Mouse (Mus musculus) midbrain, postnatal 0 days (tissue): ENCODE data around the gene Efnb2. TPM values are rescaled to one million over a fixed set of nuclear protein-coding genes. Genes with fewer than 3 reads are reported as not detected.

Source experiments
- ATAC-seq: fragments of 200-750 bp; cut with Nextera tagmentation; 2 replicates; pipeline ENCODE4 v1.8.0; 2017; ENCODE audit warnings: moderate number of reproducible peaks, mild to moderate bottlenecking, moderate TSS enrichment, moderate library complexity; ENCODE audit not compliant: low FRiP score
- DNase-seq: peaks from one replicate; pipeline ENCODE4 v3.0.0-alpha.2; 2015; ENCODE audit warnings: low spot score
- H3K27ac ChIP-seq: fragments of 300-500 bp; sonication (generic); 2 replicates; pipeline ENCODE4 v1.5.1; 2014; ENCODE audit warnings: low read depth, mild to moderate bottlenecking, low read length, mixed read lengths
- H3K27me3 ChIP-seq: fragments of 300-500 bp; sonication (generic); 2 replicates; pipeline ENCODE4 v1.6.1; 2014; ENCODE audit warnings: low read length, control low read depth, mixed read lengths; ENCODE audit not compliant: insufficient read depth
- H3K36me3 ChIP-seq: fragments of 300-500 bp; sonication (generic); 2 replicates; pipeline ENCODE4 v1.6.1; 2014; ENCODE audit warnings: low read length, control low read depth, mixed read lengths; ENCODE audit not compliant: insufficient read depth
- H3K4me1 ChIP-seq: fragments of 300-500 bp; sonication (generic); 2 replicates; pipeline ENCODE4 v1.6.1; 2014; ENCODE audit warnings: mild to moderate bottlenecking, control low read depth, antibody characterized with exemption, low read length, mixed read lengths; ENCODE audit not compliant: insufficient read depth
- H3K4me2 ChIP-seq: fragments of 300-500 bp; sonication (generic); 2 replicates; pipeline ENCODE4 v1.6.1; 2014; ENCODE audit warnings: low read depth, mild to moderate bottlenecking, low read length, mixed read lengths; ENCODE audit not compliant: poor library complexity, severe bottlenecking
- H3K4me3 ChIP-seq: fragments of 300-500 bp; sonication (generic); 2 replicates; pipeline ENCODE4 v1.5.1; 2014; ENCODE audit warnings: low read depth, mild to moderate bottlenecking, low read length, moderate library complexity
- H3K9ac ChIP-seq: fragments of 300-500 bp; sonication (generic); replicated peaks from 2 replicates; pipeline ENCODE4 v1.6.1; 2014; ENCODE audit warnings: mild to moderate bottlenecking, low read length, moderate library complexity, mixed read lengths; ENCODE audit not compliant: poor library complexity, severe bottlenecking
- H3K9me3 ChIP-seq: fragments of 300-500 bp; sonication (generic); 2 replicates; pipeline ENCODE4 v1.6.1; 2016; ENCODE audit warnings: low read length, control low read depth
- CTCF ChIP-seq: IDR thresholded peaks from 2 replicates; pipeline ENCODE4 v1.5.1; 2016; ENCODE audit warnings: antibody characterized with exemption, mild to moderate bottlenecking
- WGBS: fragments of 180-500 bp; shearing (Covaris S2); extraction: QIAGEN DNeasy Blood & Tissue Kit; methylation state at CpG from one replicate; pipeline ENCODE4 v1.1.7; 2014; 5-methylcytosine and 5-hydroxymethylcytosine counted together
- polyA plus RNA-seq: library from polyadenylated mRNA; unstranded; fragments of >200 nt; fragmentation: Nextera tagmentation; extraction: Ambion mirVana; gene quantifications from 2 replicates; pipeline ENCODE4 v1.2.1, GENCODE M21; 2015
- total RNA-seq: library from RNA; depleted of rRNA; stranded (reverse); fragments of >200 nt; gene quantifications from 2 replicates; pipeline ENCODE4 v1.2.3, GENCODE M21; 2014

Gene Efnb2
- total and polyA plus RNA-seq, 2 experiments from 2014 or later: 6.8 to 20.7 TPM

GRCm38 (mm10) chr8:8593371-8593770 lies 67.7 kb downstream of the Efnb2 start:
- Histone ChIP-seq H3K27me3 (peaks cover 5% of the 10 kb centered on the region; the same call in 1 of the 2 replicates), H3K9ac (no peak overlapping the region), H3K4me1 (no peaks in the 10 kb centered on the region), H3K4me3 (no peak overlapping the region), H3K27ac (no peak overlapping the region), H3K36me3 (no peaks in the 10 kb centered on the region), H3K9me3 (no peaks in the 10 kb centered on the region), H3K4me2 (no peak overlapping the region)
- 97% methylated on average over 6 of the region's 6 CpGs for WGBS
- ATAC-seq (no peak), DNase-seq (no peak)
- no peak for TF ChIP-seq CTCF

DNA sequence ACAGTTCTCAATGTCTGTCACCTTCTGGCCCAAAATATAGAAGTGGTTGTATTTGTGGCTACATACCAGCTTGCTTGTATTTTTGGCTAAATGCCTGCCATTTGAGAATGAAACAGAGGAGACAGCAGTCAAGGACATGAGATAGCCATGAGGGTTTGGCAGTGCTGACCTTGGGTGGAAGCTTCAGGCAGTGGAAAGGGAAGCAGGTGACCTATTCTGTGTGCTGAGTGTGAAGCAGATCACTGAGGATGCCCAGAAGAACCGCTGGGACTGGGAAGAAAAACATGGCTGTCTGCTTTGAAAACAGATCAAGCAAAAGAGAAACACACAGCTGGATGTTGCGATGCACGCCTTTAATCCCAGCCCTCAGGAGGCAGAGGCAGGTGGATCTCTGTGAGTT lies 68.7 kb downstream of the Efnb2 start:
- Histone ChIP-seq H3K4me3 (no peak overlapping the region), H3K36me3 (no peaks in the 10 kb centered on the region), H3K4me2 (no peak overlapping the region), H3K4me1 (no peaks in the 10 kb centered on the region), H3K9me3 (no peaks in the 10 kb centered on the region), H3K27ac (no peak overlapping the region), H3K9ac (no peak overlapping the region), H3K27me3 (no peaks in the 10 kb centered on the region)
- 93% methylated on average over 3 of the region's 3 CpGs for WGBS
- no peak for ATAC-seq
- DNase-seq: no peak
- TF ChIP-seq CTCF: no peak

DNA sequence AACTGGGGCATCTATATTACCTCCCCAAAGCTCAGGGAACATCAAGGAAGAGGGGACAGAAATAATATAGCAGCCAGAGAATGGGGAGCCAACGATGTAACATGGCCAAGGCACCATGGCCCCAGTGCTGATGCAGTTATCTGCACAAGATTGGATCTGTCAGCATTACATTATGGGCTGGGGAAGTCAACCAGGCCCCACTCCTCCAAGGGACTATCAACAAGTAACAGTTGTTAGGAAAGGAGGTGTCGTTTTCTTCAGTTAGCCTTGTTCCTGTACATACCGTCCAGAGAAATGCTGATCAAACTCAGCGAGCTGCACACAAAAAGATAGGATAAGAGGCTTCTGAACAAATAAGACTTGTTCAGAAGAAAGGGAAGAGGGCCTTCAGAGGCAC lies 77.1 kb downstream of the Efnb2 start:
- Histone ChIP-seq H3K4me1 (no peaks in the 10 kb centered on the region), H3K9ac (no peak overlapping the region), H3K9me3 (no peaks in the 10 kb centered on the region), H3K4me2 (no peak overlapping the region), H3K27ac (no peak overlapping the region), H3K27me3 (no peaks in the 10 kb centered on the region), H3K36me3 (no peaks in the 10 kb centered on the region), H3K4me3 (no peak overlapping the region)
- TF ChIP-seq CTCF: no peak
- DNase-seq (no peak), ATAC-seq (no peak)
- WGBS: 87% methylated on average over 4 of the region's 4 CpGs

- no peak overlapping the region for H3K4me3 ChIP-seq
- no peak overlapping the region for H3K9ac ChIP-seq
- H3K4me2 ChIP-seq: no peak overlapping the region
- H3K27ac ChIP-seq: no peak overlapping the region
- no peaks in the 10 kb centered on the region for H3K9me3 ChIP-seq
- 97% methylated on average over 4 of the region's 4 CpGs for WGBS
- no peak for TF ChIP-seq CTCF
- H3K27me3 ChIP-seq: no peaks in the 10 kb centered on the region
- H3K36me3 ChIP-seq: no peaks in the 10 kb centered on the region
- ATAC-seq (no peak), DNase-seq (no peak)
- H3K4me1 ChIP-seq: no peaks in the 10 kb centered on the region
Observed at GRCm38 (mm10) chr8:8583290-8583980, 77.6 kb downstream of the Efnb2 start.

DNA sequence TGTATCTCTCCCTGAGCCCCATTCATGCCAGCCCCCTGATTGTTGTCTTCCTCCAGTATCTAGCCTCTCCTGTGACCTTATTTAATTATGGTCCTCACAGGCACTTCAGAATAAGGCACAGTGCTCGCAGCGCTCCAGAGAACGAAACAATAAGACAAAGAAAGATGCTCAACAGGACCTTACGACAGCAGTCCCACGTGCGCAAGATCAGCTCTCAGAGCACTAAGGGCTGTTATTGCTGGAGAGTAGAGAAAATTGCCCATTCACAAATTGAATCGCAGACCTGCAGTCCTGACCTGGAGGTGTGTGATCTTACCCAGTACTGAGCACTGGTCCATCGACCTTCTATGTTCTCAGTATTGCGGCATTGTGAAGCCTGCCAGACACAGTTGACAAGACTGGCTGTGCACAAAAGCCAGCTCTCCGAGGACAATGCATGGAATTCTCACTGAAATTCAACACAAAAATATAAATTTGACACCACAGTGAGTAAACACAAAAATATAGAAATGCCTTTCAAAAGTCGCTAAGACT lies 83.2 kb downstream of the Efnb2 start:
- no peak for ATAC-seq
- 51% methylated on average over 11 of the region's 11 CpGs for WGBS
- Histone ChIP-seq H3K9me3 (no peaks in the 10 kb centered on the region), H3K27ac (no peak overlapping the region), H3K4me2 (no peak overlapping the region), H3K27me3 (peaks cover 5% of the 10 kb centered on the region; the same call in 1 of the 2 replicates), H3K9ac (no peak overlapping the region), H3K4me1 (no peaks in the 10 kb centered on the region; the same call in 1 of the 2 replicates), H3K4me3 (no peak overlapping the region), H3K36me3 (no peaks in the 10 kb centered on the region)
- TF ChIP-seq CTCF: no peak
- no peak for DNase-seq

DNA sequence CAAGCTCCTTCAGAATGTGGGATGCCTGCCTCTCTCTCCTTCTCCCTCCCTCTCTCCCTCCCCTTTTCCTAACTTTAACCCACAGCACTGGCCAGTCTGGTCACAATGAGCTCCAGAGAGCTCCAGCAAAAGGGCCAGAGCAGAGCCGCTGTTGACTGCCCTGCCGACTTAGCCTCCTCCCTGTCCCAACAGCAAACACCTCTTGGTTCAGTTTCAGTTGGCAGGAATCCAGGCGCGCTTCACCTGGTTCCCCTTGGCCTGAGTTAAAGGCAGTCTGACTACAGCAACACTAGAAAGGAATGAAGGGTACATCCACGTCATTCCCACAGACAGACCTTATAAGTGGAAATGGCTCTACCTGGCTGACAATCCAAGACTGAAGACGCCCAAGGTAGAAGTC lies 84.2 kb downstream of the Efnb2 start:
- DNase-seq (no peak), ATAC-seq (no peak)
- no peak overlapping the region for H3K27ac ChIP-seq
- no peak for TF ChIP-seq CTCF
- no peak overlapping the region for H3K9ac ChIP-seq
- no peaks in the 10 kb centered on the region for H3K9me3 ChIP-seq
- no peaks in the 10 kb centered on the region for H3K36me3 ChIP-seq
- WGBS: 93% methylated on average over 6 of the region's 6 CpGs
- no peak overlapping the region for H3K4me2 ChIP-seq
- H3K4me3 ChIP-seq: no peak overlapping the region
- H3K4me1 ChIP-seq: no peaks in the 10 kb centered on the region; the same call in 1 of the 2 replicates
- peaks cover 5% of the 10 kb centered on the region; the same call in 1 of the 2 replicates for H3K27me3 ChIP-seq
